Mouse (Mus musculus) frontal cortex, adult (tissue): ENCODE measurements around the gene Slc5a11.

Source experiments
- ATAC-seq: cut with Nextera tagmentation; 2 replicates; pipeline ENCODE4 v1.9.2; 2017; ENCODE audit warnings: mild to moderate bottlenecking, moderate library complexity, mixed read lengths; ENCODE audit not compliant: low TSS enrichment

The Slc5a11 gene

GRCm38 (mm10) chr7:123279797-123280196 lies 65.2 kb downstream of the Slc5a11 start:
- no peak for ATAC-seq

GRCm38 (mm10) chr7:123283826-123284225 lies 69.2 kb downstream of the Slc5a11 start:
- ATAC-seq: peak; percentile 53

GRCm38 (mm10) chr7:123285896-123286295 lies 71.3 kb downstream of the Slc5a11 start:
- ATAC-seq: peak; percentile 43; the same call in 1 of the 2 replicates

GRCm38 (mm10) chr7:123287903-123288302 lies 73.3 kb downstream of the Slc5a11 start:
- no peak for ATAC-seq

GRCm38 (mm10) chr7:123289176-123289575 lies 74.6 kb downstream of the Slc5a11 start:
- ATAC-seq: no peak

GRCm38 (mm10) chr7:123291942-123292341 lies 77.4 kb downstream of the Slc5a11 start:
- ATAC-seq: no peak

- ATAC-seq: no peak
These were observed 79.3 kb downstream of the Slc5a11 start for GRCm38 (mm10) chr7:123293898-123294297.

GRCm38 (mm10) chr7:123295423-123295822 lies 80.8 kb downstream of the Slc5a11 start:
- ATAC-seq: no peak

GRCm38 (mm10) chr7:123296097-123296496 lies 81.5 kb downstream of the Slc5a11 start:
- ATAC-seq: no peak

GRCm38 (mm10) chr7:123298225-123298624 lies 83.6 kb downstream of the Slc5a11 start:
- ATAC-seq: 0 out of 2 replicates have a peak, but pooled peaks have one; percentile 39

GRCm38 (mm10) chr7:123300258-123300657 lies 85.7 kb downstream of the Slc5a11 start:
- no peak for ATAC-seq

- no peak for ATAC-seq
These were observed 90.8 kb downstream of the Slc5a11 start for GRCm38 (mm10) chr7:123305397-123305796.

GRCm38 (mm10) chr7:123307236-123307635 lies 92.7 kb downstream of the Slc5a11 start:
- ATAC-seq: no peak

GRCm38 (mm10) chr7:123307887-123308558 lies 93.4 kb downstream of the Slc5a11 start:
- no peak for ATAC-seq

- peak; percentile 79 for ATAC-seq
These were observed 97.3 kb downstream of the Slc5a11 start for GRCm38 (mm10) chr7:123311836-123312235.

- no peak for ATAC-seq
These were observed 98.2 kb downstream of the Slc5a11 start for GRCm38 (mm10) chr7:123312738-123313137.

GRCm38 (mm10) chr7:123322452-123323121 lies 108.0 kb downstream of the Slc5a11 start:
- peak; percentile 18; the same call in 1 of the 2 replicates for ATAC-seq
